Mouse (Mus musculus) stomach, postnatal 0 days (tissue): ENCODE measurements around the gene Cpsf7.

Experiments used
- CTCF ChIP-seq: IDR thresholded peaks from 2 replicates; pipeline ENCODE4 v1.5.1; 2016; ENCODE audit warnings: antibody characterized with exemption, low read depth, mild to moderate bottlenecking, moderate library complexity
- EP300 ChIP-seq: optimal IDR thresholded peaks from 2 replicates; pipeline ENCODE3; 2016; ENCODE audit warnings: antibody characterized with exemption

- TF ChIP-seq EP300: no peak
- no peak for TF ChIP-seq CTCF
Observed at GRCm38 (mm10) chr19:10500581-10500980, 24.5 kb upstream of the Cpsf7 start.
